Mouse (Mus musculus) hindbrain, embryonic 12.5 days (tissue): ENCODE measurements around the gene Kcnma1. TPM values are rescaled to one million over a fixed set of nuclear protein-coding genes. Genes with fewer than 3 reads are reported as not detected.

Experiments used
- ATAC-seq: fragments of 200-750 bp; cut with Nextera tagmentation; 2 replicates; pipeline ENCODE4 v1.8.0; 2017; ENCODE audit warnings: moderate TSS enrichment; ENCODE audit not compliant: low FRiP score
- H3K27ac ChIP-seq: fragments of 300-500 bp; sonication (generic); 2 replicates; pipeline ENCODE4 v1.5.1; 2016; ENCODE audit warnings: mild to moderate bottlenecking
- H3K27me3 ChIP-seq: fragments of 300-500 bp; sonication (generic); 2 replicates; pipeline ENCODE4 v1.6.1; 2016; ENCODE audit warnings: mild to moderate bottlenecking
- H3K36me3 ChIP-seq: fragments of 300-500 bp; sonication (generic); 2 replicates; pipeline ENCODE4 v1.6.1; 2016; ENCODE audit warnings: mild to moderate bottlenecking
- H3K4me1 ChIP-seq: fragments of 300-500 bp; sonication (generic); 2 replicates; pipeline ENCODE4 v1.6.1; 2016
- H3K4me2 ChIP-seq: fragments of 300-500 bp; sonication (generic); replicated peaks from 2 replicates; pipeline ENCODE4 v1.6.1; 2016; ENCODE audit warnings: mild to moderate bottlenecking
- H3K4me3 ChIP-seq: fragments of 300-500 bp; sonication (generic); 2 replicates; pipeline ENCODE4 v1.5.1; 2016; ENCODE audit warnings: mild to moderate bottlenecking
- H3K9ac ChIP-seq: fragments of 300-500 bp; sonication (generic); 2 replicates; pipeline ENCODE4 v1.6.1; 2016; ENCODE audit warnings: mild to moderate bottlenecking, moderate library complexity
- H3K9me3 ChIP-seq: fragments of 300-500 bp; sonication (generic); replicated peaks from 2 replicates; pipeline ENCODE4 v1.6.1; 2016; ENCODE audit warnings: mild to moderate bottlenecking
- WGBS: fragments of 180-500 bp; shearing (Covaris S2); methylation state at CpG from one replicate; pipeline ENCODE4 v1.1.7; 2016; 5-methylcytosine and 5-hydroxymethylcytosine counted together
- polyA plus RNA-seq: library from polyadenylated mRNA; unstranded; fragments of >200 nt; fragmentation: Nextera tagmentation; extraction: Ambion mirVana; gene quantifications from 2 replicates; pipeline ENCODE4 v1.2.1, GENCODE M21; 2016

The Kcnma1 gene
- polyA plus RNA-seq, 1 experiment from 2014 or later = 5.0 TPM

GRCm38 (mm10) chr14:23943876-23944275 lies 70.4 kb downstream of the Kcnma1 start:
- H3K4me2 ChIP-seq = no peak overlapping the region
- H3K4me1 ChIP-seq = no peaks in the 10 kb centered on the region
- 63% methylated on average over 2 of the region's 2 CpGs for WGBS

GRCm38 (mm10) chr14:23943152-23943551 lies 71.1 kb downstream of the Kcnma1 start:
- 49% methylated on average over 5 of the region's 5 CpGs for WGBS
- Histone ChIP-seq H3K4me1 (no peaks in the 10 kb centered on the region), H3K36me3 (no peaks in the 10 kb centered on the region), H3K4me2 (no peak overlapping the region), H3K9me3 (no peaks in the 10 kb centered on the region), H3K4me3 (no peak overlapping the region), H3K27ac (no peak overlapping the region), H3K9ac (no peak overlapping the region), H3K27me3 (no peaks in the 10 kb centered on the region)
- no peak for ATAC-seq

More at GRCm38 (mm10) chr14:23943876-23944275, 70.4 kb downstream of the Kcnma1 start:
- Histone ChIP-seq H3K36me3 (no peaks in the 10 kb centered on the region), H3K9ac (no peak overlapping the region), H3K27me3 (no peaks in the 10 kb centered on the region), H3K9me3 (no peaks in the 10 kb centered on the region), H3K4me3 (no peak overlapping the region), H3K27ac (no peak overlapping the region)
- ATAC-seq = no peak

- H3K9me3 ChIP-seq = no peaks in the 10 kb centered on the region
- no peak for ATAC-seq
- no peak overlapping the region for H3K4me3 ChIP-seq
- H3K4me1 ChIP-seq = no peaks in the 10 kb centered on the region
- no peak overlapping the region for H3K9ac ChIP-seq
- H3K27me3 ChIP-seq = no peaks in the 10 kb centered on the region
- no peak overlapping the region for H3K27ac ChIP-seq
- no peak overlapping the region for H3K4me2 ChIP-seq
- WGBS = 92% methylated on average over 8 of the region's 8 CpGs
- H3K36me3 ChIP-seq = no peaks in the 10 kb centered on the region
Observed at GRCm38 (mm10) chr14:23942103-23942502, 72.2 kb downstream of the Kcnma1 start.

DNA sequence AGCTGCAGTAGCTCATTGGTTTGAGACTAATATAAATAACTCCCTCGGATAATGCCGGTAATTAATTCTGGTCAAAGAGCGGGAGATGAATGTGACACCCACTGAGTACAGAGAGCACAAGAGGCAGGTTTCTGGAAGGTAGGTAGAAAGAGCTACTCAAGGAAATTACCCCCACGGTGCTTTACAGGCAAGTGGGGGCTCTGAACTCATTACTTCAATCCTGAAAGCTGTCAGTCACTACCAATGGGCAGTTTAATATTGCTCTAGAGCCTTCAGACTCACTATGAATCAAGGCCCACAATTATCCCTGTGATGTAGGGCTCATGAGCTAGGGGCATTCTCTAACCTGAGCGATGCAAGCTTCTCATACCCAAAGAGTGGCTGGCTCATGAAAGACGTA lies 79.3 kb downstream of the Kcnma1 start:
- no peaks in the 10 kb centered on the region for H3K27me3 ChIP-seq
- no peaks in the 10 kb centered on the region for H3K36me3 ChIP-seq
- no peak overlapping the region for H3K4me2 ChIP-seq
- no peak for ATAC-seq
- H3K9ac ChIP-seq = no peak overlapping the region
- whole genome bisulfite sequencing = 78% methylated on average over 6 of the region's 6 CpGs
- H3K27ac ChIP-seq = no peak overlapping the region
- H3K4me3 ChIP-seq = no peak overlapping the region
- no peaks in the 10 kb centered on the region for H3K4me1 ChIP-seq
- no peaks in the 10 kb centered on the region for H3K9me3 ChIP-seq

GRCm38 (mm10) chr14:23931671-23932071 lies 82.6 kb downstream of the Kcnma1 start:
- H3K4me1 ChIP-seq = no peaks in the 10 kb centered on the region
- no peak for ATAC-seq
- no peak overlapping the region for H3K27ac ChIP-seq
- H3K36me3 ChIP-seq = no peaks in the 10 kb centered on the region
- H3K27me3 ChIP-seq = no peaks in the 10 kb centered on the region
- no peak overlapping the region for H3K9ac ChIP-seq
- no peak overlapping the region for H3K4me2 ChIP-seq
- 74% methylated on average over 6 of the region's 6 CpGs for WGBS
- H3K4me3 ChIP-seq = no peak overlapping the region
- H3K9me3 ChIP-seq = no peaks in the 10 kb centered on the region

- H3K27me3 ChIP-seq = no peaks in the 10 kb centered on the region
- H3K4me1 ChIP-seq = no peaks in the 10 kb centered on the region
- H3K4me3 ChIP-seq = no peak overlapping the region
- WGBS = 86% methylated on average over 3 of the region's 3 CpGs
- H3K4me2 ChIP-seq = no peak overlapping the region
- H3K27ac ChIP-seq = no peak overlapping the region
- H3K36me3 ChIP-seq = no peaks in the 10 kb centered on the region
- ATAC-seq = no peak
- no peak overlapping the region for H3K9ac ChIP-seq
- no peaks in the 10 kb centered on the region for H3K9me3 ChIP-seq
Observed at GRCm38 (mm10) chr14:23929168-23929567, 85.1 kb downstream of the Kcnma1 start.

DNA sequence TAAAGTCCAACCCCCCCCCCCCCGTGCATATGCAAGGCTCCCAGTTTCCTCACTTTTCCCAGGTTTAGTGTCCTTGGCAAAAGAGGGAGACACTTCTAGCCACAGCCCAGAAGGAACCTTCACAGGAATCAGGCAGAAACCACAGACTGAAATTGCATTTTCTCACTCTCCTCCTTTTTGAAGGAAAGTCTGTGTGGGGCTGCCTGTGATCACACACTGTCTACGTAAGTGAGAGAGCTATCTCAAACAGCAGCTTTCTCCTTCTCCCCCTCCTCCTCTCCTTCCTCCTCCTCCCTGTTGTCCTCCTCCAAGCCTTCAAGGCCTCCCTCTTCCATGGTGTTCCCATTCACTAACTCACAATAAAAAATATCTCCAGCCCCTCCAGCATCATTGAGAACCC lies 90.9 kb downstream of the Kcnma1 start:
- WGBS = 90% methylated on average over 2 of the region's 2 CpGs
- Histone ChIP-seq H3K4me2 (no peak overlapping the region), H3K27me3 (no peaks in the 10 kb centered on the region), H3K4me3 (no peak overlapping the region), H3K9me3 (no peaks in the 10 kb centered on the region), H3K36me3 (no peaks in the 10 kb centered on the region), H3K27ac (no peak overlapping the region), H3K9ac (no peak overlapping the region), H3K4me1 (no peaks in the 10 kb centered on the region)
- ATAC-seq = no peak

DNA sequence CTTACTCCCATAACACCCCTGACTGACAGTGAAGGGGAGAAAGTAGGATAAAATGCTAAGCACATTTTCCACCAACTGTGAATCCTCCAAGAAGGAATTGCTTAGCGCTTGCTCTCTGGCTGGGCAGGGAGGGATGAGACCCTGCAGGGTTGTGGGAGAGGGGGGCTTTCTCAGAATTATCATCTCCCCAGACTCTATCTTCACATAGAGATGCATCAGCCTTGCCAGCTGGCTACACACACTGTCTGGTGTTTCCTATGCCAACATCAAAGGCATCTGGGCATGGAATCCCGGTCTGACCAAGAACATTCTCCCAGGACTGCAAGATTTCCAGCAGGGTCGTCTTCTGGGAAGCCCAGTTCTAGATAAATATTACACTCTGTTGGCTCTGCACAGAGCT lies 91.5 kb downstream of the Kcnma1 start:
- H3K27ac ChIP-seq = no peak overlapping the region
- H3K36me3 ChIP-seq = no peaks in the 10 kb centered on the region
- no peak overlapping the region for H3K4me3 ChIP-seq
- ATAC-seq = no peak
- no peaks in the 10 kb centered on the region for H3K9me3 ChIP-seq
- 77% methylated on average over 3 of the region's 3 CpGs for WGBS
- H3K4me2 ChIP-seq = no peak overlapping the region
- no peaks in the 10 kb centered on the region for H3K4me1 ChIP-seq
- no peak overlapping the region for H3K9ac ChIP-seq
- no peaks in the 10 kb centered on the region for H3K27me3 ChIP-seq

DNA sequence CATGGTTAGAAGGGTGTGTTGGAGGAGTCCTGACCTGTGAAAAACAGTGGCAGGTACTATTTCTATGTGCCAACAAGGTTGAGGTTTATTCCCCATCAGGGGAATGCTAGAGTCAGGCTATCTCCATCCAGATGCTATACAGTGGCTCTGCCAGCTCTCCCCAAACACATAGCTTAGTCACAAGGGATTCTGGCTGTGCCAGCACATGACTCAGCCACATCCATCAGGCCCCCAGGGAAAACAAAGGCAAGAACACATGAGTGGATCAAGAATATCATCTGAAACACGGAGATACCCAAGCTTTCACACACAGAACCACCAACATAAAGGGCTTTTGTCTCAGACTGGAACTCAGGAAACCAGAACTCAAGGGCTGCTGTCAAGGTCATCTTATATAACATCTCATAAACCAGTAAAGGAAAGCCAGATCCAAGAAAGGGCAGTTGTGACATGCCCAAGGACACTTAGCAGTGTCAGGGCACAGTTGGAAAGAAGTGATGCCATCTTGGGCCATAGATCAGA lies 103.1 kb downstream of the Kcnma1 start:
- no peak for ATAC-seq
- Histone ChIP-seq H3K27ac (no peak overlapping the region), H3K9me3 (no peaks in the 10 kb centered on the region), H3K4me1 (no peaks in the 10 kb centered on the region), H3K9ac (no peak overlapping the region), H3K36me3 (no peaks in the 10 kb centered on the region), H3K27me3 (no peaks in the 10 kb centered on the region), H3K4me3 (no peak overlapping the region), H3K4me2 (no peak overlapping the region)
- WGBS = 61% methylated on average over 1 of the region's 1 CpGs

- 86% methylated on average over 5 of the region's 5 CpGs for WGBS
- Histone ChIP-seq H3K4me3 (no peak overlapping the region), H3K9ac (no peak overlapping the region), H3K9me3 (no peaks in the 10 kb centered on the region), H3K27ac (no peak overlapping the region), H3K27me3 (no peaks in the 10 kb centered on the region), H3K36me3 (no peaks in the 10 kb centered on the region), H3K4me1 (0 out of 2 replicates have a peak, but pooled peaks cover 3% of the 10 kb centered on the region), H3K4me2 (no peak overlapping the region)
- ATAC-seq = no peak
Observed at GRCm38 (mm10) chr14:23908564-23908963, 105.7 kb downstream of the Kcnma1 start.

GRCm38 (mm10) chr14:23902636-23903279 lies 111.5 kb downstream of the Kcnma1 start:
- 29% methylated on average over 10 of the region's 10 CpGs for WGBS
- peak; percentile 71 for ATAC-seq
- Histone ChIP-seq H3K27ac (peak overlapping the region; percentile 70; the same call in 1 of the 2 replicates), H3K9me3 (no peaks in the 10 kb centered on the region), H3K4me1 (peaks cover 23% of the 10 kb centered on the region), H3K27me3 (no peaks in the 10 kb centered on the region), H3K36me3 (no peaks in the 10 kb centered on the region), H3K4me2 (no peak overlapping the region), H3K9ac (no peak overlapping the region), H3K4me3 (no peak overlapping the region)

GRCm38 (mm10) chr14:23899462-23899861 lies 114.8 kb downstream of the Kcnma1 start:
- no peak overlapping the region for H3K27ac ChIP-seq
- no peak overlapping the region for H3K4me3 ChIP-seq
- H3K4me2 ChIP-seq = no peak overlapping the region
- H3K36me3 ChIP-seq = no peaks in the 10 kb centered on the region
- no peaks in the 10 kb centered on the region for H3K27me3 ChIP-seq
- no peak overlapping the region for H3K9ac ChIP-seq
- no peak for ATAC-seq
- 90% methylated on average over 5 of the region's 5 CpGs for WGBS
- H3K4me1 ChIP-seq = peaks cover 23% of the 10 kb centered on the region
- H3K9me3 ChIP-seq = no peaks in the 10 kb centered on the region

DNA sequence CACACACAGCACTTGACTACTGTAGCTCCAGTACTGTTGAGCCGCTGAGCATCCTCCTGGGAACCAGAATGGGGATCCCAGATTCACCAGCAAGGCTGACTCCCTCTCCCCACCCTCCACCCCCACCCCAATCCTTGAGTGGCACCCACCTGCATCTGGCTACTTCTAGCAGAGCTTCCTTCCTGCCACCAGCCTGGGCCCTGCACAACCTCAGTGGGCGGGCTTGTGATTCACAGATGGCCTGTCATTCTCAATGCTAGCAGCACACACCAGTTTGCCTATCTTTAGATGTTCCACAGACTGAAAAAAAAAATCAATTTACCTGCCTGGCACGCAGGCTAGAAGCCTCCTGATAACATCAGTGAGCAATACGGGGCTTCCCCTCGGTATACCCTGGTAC lies 116.5 kb downstream of the Kcnma1 start:
- no peak overlapping the region for H3K27ac ChIP-seq
- H3K9me3 ChIP-seq = no peaks in the 10 kb centered on the region
- no peaks in the 10 kb centered on the region for H3K36me3 ChIP-seq
- WGBS = 81% methylated on average over 5 of the region's 5 CpGs
- no peak overlapping the region for H3K4me2 ChIP-seq
- H3K27me3 ChIP-seq = no peaks in the 10 kb centered on the region
- H3K4me1 ChIP-seq = peaks cover 14% of the 10 kb centered on the region
- no peak overlapping the region for H3K4me3 ChIP-seq
- no peak for ATAC-seq
- H3K9ac ChIP-seq = no peak overlapping the region
